Mouse (Mus musculus): ENCODE data around the gene Rhof.

The Rhof gene

GRCm38 (mm10) chr5:123141555-123142160 lies 9.2 kb upstream of the Rhof start:
- POLR2A ChIA-PET = interaction anchor here in 3 of 4 experiments (0.6 to 11.5 kb wide), 24 partner anchors 4 to 222 kb away, joined by 3 to 473 read pairs (median 3); partner anchors contain the start of genes Rhof (in 2 of the 3), Setd1b (in 2 of the 3) and Orai1 (in 1 of the 3)
- CTCF ChIA-PET = interaction anchor here (0.6 to 3.8 kb wide), 12 partner anchors 8 to 149 kb away, joined by 3 to 30 read pairs (median 4); partner anchors contain the start of gene Rhof (in 2 of the 4)

- ChIA-PET CTCF (interaction anchor here (0.6 to 3.8 kb wide), 16 partner anchors 8 to 204 kb away, joined by 3 to 30 read pairs (median 4); partner anchors contain the start of gene Rhof (in 2 of the 4)), POLR2A (interaction anchor here (0.6 to 11.5 kb wide), 40 partner anchors 4 to 473 kb away, joined by 3 to 473 read pairs (median 4); partner anchors contain the start of genes Orai1 (in 2 of the 4), Rhof (in 2 of the 4), Setd1b (in 2 of the 4) and Anapc5 (in 1 of the 4))
These were observed 8.4 kb upstream of the Rhof start for GRCm38 (mm10) chr5:123140694-123141554.

- CTCF ChIA-PET = interaction anchor here in 3 of 4 experiments (0.6 to 2.1 kb wide), 8 partner anchors 10 to 1593 kb away, joined by 3 to 15 read pairs (median 5); no protein-coding TSS in a partner anchor
- POLR2A ChIA-PET = interaction anchor here (0.6 to 11.5 kb wide), 36 partner anchors 6 to 1006 kb away, joined by 3 to 473 read pairs (median 4); partner anchors contain the start of genes Setd1b (in 2 of the 4), Anapc5 (in 1 of the 4), Il31 (in 1 of the 4) and Kdm2b (in 1 of the 4)
These were observed 7.5 kb upstream of the Rhof start for GRCm38 (mm10) chr5:123139722-123140627.

GRCm38 (mm10) chr5:123138953-123139721 lies 6.6 kb upstream of the Rhof start:
- CTCF ChIA-PET = interaction anchor here (0.5 to 8.8 kb wide), 21 partner anchors 9 to 1592 kb away, joined by 3 to 427 read pairs (median 6); no protein-coding TSS in a partner anchor
- POLR2A ChIA-PET = interaction anchor here (0.5 to 11.5 kb wide), 54 partner anchors 7 to 1006 kb away, joined by 3 to 473 read pairs (median 4); partner anchors contain the start of genes Setd1b (in 2 of the 4), Anapc5 (in 1 of the 4), Il31 (in 1 of the 4) and Kdm2b (in 1 of the 4)

- ChIA-PET CTCF (interaction anchor here (0.5 to 8.8 kb wide), 23 partner anchors 10 to 1288 kb away, joined by 3 to 427 read pairs (median 5); no protein-coding TSS in a partner anchor), POLR2A (interaction anchor here (0.5 to 11.5 kb wide), 48 partner anchors 8 to 995 kb away, joined by 3 to 473 read pairs (median 4); partner anchors contain the start of genes Setd1b (in 2 of the 4), Anapc5 (in 1 of the 4), Mlxip (in 1 of the 4) and Orai1 (in 1 of the 4))
These were observed 5.9 kb upstream of the Rhof start for GRCm38 (mm10) chr5:123138230-123138911.

- ChIA-PET CTCF (interaction anchor here (0.6 to 8.8 kb wide), 13 partner anchors 10 to 1258 kb away, joined by 3 to 427 read pairs (median 6); no protein-coding TSS in a partner anchor), POLR2A (interaction anchor here (0.5 to 11.5 kb wide), 39 partner anchors 8 to 992 kb away, joined by 3 to 473 read pairs (median 4); partner anchors contain the start of genes Psmd9 (in 2 of the 4), Setd1b (in 2 of the 4), Mlxip (in 1 of the 4) and Orai1 (in 1 of the 4))
These were observed 5.4 kb upstream of the Rhof start for GRCm38 (mm10) chr5:123137910-123138229.

- CTCF ChIA-PET = interaction anchor here (0.6 to 8.8 kb wide), 16 partner anchors 10 to 1257 kb away, joined by 3 to 427 read pairs (median 6); partner anchors contain the start of gene Psmd9 (in 1 of the 4)
These were observed 4.8 kb upstream of the Rhof start for GRCm38 (mm10) chr5:123137044-123137909.

GRCm38 (mm10) chr5:123136361-123137043 lies 4.0 kb upstream of the Rhof start:
- POLR2A ChIA-PET = interaction anchor here (0.8 to 11.5 kb wide), 32 partner anchors 8 to 1541 kb away, joined by 3 to 473 read pairs (median 6); partner anchors contain the start of genes Psmd9 (in 2 of the 4) and Setd1b (in 2 of the 4)
- CTCF ChIA-PET = interaction anchor here (0.6 to 8.8 kb wide), 11 partner anchors 10 to 50 kb away, joined by 3 to 427 read pairs (median 94); partner anchors contain the start of gene Psmd9 (in 2 of the 4)

More at GRCm38 (mm10) chr5:123137044-123137909, 4.8 kb upstream of the Rhof start:
- POLR2A ChIA-PET = interaction anchor here (0.5 to 11.5 kb wide), 39 partner anchors 9 to 1542 kb away, joined by 3 to 473 read pairs (median 4); partner anchors contain the start of genes Psmd9 (in 2 of the 4), Setd1b (in 2 of the 4) and Orai1 (in 1 of the 4)

- POLR2A ChIA-PET = interaction anchor here (0.8 to 11.5 kb wide), 42 partner anchors 9 to 1540 kb away, joined by 3 to 473 read pairs (median 4); partner anchors contain the start of genes Mlxip (in 2 of the 4), Orai1 (in 2 of the 4), Setd1b (in 2 of the 4) and Anapc5 (in 1 of the 4)
- CTCF ChIA-PET = interaction anchor here (0.6 to 8.8 kb wide), 19 partner anchors 11 to 72 kb away, joined by 3 to 427 read pairs (median 29); partner anchors contain the start of gene Psmd9 (in 2 of the 4)
These were observed 3.2 kb upstream of the Rhof start for GRCm38 (mm10) chr5:123135471-123136360.

- ChIA-PET POLR2A (interaction anchor here (0.5 to 11.5 kb wide), 48 partner anchors 11 to 892 kb away, joined by 3 to 473 read pairs (median 4); partner anchors contain the start of genes Mlxip (in 2 of the 4), Orai1 (in 2 of the 4), Setd1b (in 2 of the 4) and Anapc5 (in 1 of the 4)), CTCF (interaction anchor here (0.5 to 8.8 kb wide), 24 partner anchors 13 to 94 kb away, joined by 3 to 427 read pairs (median 25); partner anchors contain the start of gene Psmd9 (in 2 of the 4))
These were observed 2.4 kb upstream of the Rhof start for GRCm38 (mm10) chr5:123134875-123135382.

- CTCF ChIA-PET = interaction anchor here (0.5 to 8.8 kb wide), 43 partner anchors 10 to 595 kb away, joined by 3 to 427 read pairs (median 6); partner anchors contain the start of gene Psmd9 (in 2 of the 4)
- POLR2A ChIA-PET = interaction anchor here (0.5 to 11.5 kb wide), 59 partner anchors 7 to 972 kb away, joined by 3 to 473 read pairs (median 4); partner anchors contain the start of genes Setd1b (in 3 of the 4), Mlxip (in 2 of the 4), Orai1 (in 2 of the 4) and Anapc5 (in 1 of the 4)
These were observed 1.8 kb upstream of the Rhof start for GRCm38 (mm10) chr5:123134186-123134874.

All from embryonic stem cell, embryonic (primary cell).